Mouse (Mus musculus) heart, postnatal 14 days (tissue): ENCODE data around the gene Tbx21. TPM values are rescaled to one million over a fixed set of nuclear protein-coding genes. Genes with fewer than 3 reads are reported as not detected.

ENCODE experiments used
- DNase-seq, 2 experiments: peaks; one replicate each; pipeline ENCODE4 v3.0.0; 2021 to 2022
- intact Hi-C: fragments of 180-260 bp; cut with DNase I; formaldehyde crosslinking; loops from one replicate; pipeline ENCODE4 v1.15.1; 2025
- microRNA-seq, 2 experiments: library from miRNA; unstranded; fragments of <30 nt; microRNA quantifications; one replicate each; pipeline ENCODE4 v1.2.0; 2021 to 2022
- total RNA-seq, 2 experiments: library from RNA; stranded (reverse); gene quantifications; 2 replicates each; pipeline ENCODE4 v1.2.3; 2021

The Tbx21 gene
- total RNA-seq, 2 experiments from 2014 or later, result 0.12 TPM; not detected in 1

DNA sequence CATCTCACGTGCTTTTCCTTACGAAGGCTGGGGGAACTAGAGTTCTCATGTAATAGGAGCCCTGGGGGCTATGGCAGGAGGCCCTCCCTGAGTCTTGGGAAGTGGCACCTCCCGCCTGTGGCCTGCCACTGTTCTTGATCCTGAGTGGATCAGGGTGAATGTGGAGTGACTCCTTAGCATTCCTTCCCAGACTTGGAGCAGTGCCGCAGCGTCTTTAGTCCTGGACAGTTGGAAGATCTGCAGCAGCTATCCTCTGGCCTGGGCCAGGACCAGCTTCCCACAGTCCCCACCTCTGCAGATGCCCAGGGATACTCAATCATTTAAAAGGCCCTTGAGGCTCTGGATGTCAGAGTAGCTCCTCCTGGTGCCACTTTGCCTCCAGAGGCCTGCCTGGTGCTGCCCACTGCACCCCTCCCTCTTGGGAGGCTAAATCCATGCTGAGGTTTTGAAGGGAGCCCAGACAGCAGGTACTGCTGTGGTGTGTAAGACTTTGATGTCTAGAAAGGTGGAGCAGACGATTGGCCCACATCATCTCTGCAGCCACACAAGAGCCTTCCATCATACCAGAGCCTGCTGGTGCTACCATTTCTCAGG is 65.5 kb downstream of the Tbx21 start:
- no peak for DNase-seq

DNA sequence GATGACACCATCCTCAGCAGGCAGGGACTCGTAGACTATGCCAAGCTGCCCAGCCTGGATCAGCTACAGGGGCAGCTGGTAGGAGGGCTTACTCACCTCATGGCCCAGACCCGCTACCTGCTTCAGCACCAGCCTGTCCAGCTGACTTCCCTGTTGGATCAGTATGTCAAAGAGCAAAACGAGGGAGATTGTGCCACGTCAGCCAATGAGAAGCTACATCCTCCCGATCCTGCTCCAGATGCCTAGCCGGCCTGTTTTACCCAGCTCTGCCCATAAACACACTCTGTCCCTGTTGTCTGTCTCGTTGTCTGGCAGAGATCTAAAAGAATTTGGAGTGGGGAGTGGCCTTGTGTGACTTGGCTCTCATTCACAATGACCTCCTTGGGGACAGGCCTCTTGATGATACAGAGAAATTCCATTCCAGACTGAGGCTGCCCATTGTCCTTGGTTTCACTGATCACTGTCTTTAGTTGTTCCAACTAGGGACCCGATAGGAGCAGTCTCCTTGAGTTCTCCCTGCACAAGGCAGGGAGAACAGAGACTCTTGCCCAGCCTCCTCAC is 67.0 kb downstream of the Tbx21 start:
- DNase-seq, result no peak
- intact Hi-C loops, result no loop called here

More for the DNA sequence above, 65.5 kb downstream of the Tbx21 start:
- intact Hi-C loops, result no loop called here

Small RNAs within 50 kb of the gene (microRNA-seq; reads per million reads assigned to microRNA genes)
- gene Mir7235 (0.27 to 1.4 reads per million in 2 experiments), gene Mir8103 (0.81 to 1.6 reads per million in 2 experiments)

Other genes with a start within 250 kb of the Tbx21 start
- gene Cdk5rap3, start 198.8 kb downstream of the Tbx21 start, total RNA-seq, result 10 to 100 TPM; 22.3 to 23.3 TPM
- gene Prr15l, start 187.2 kb downstream of the Tbx21 start, total RNA-seq, result 1 to 10 TPM in 1 of 2 experiments, under 1 TPM in 1; 0.88 to 1.8 TPM
- gene Pnpo, start 171.3 kb downstream of the Tbx21 start, total RNA-seq, result 10 to 100 TPM; 14.1 to 15.0 TPM
- 10 to 100 TPM; 11.4 to 12.0 TPM for gene Sp2, start 132.4 kb downstream of the Tbx21 start, total RNA-seq
- gene Sp6, start 101.9 kb downstream of the Tbx21 start, total RNA-seq, result under 1 TPM; 0.07 to 0.12 TPM
- 10 to 100 TPM; 10.2 to 11.6 TPM for gene Scrn2, start 85.4 kb downstream of the Tbx21 start, total RNA-seq
- under 1 TPM; 0.27 to 0.69 TPM for gene Lrrc46, start 73.9 kb downstream of the Tbx21 start, total RNA-seq
- 10 to 100 TPM; 79.9 to 88.0 TPM for gene Mrpl10, start 73.8 kb downstream of the Tbx21 start, total RNA-seq
- 1 to 10 TPM; 4.6 to 4.9 TPM for gene Osbpl7, start 64.7 kb downstream of the Tbx21 start, total RNA-seq
- 10 to 100 TPM; 13.4 to 15.8 TPM for gene Tbkbp1, start 36.2 kb upstream of the Tbx21 start, total RNA-seq
- 10 to 100 TPM; 86.3 to 94.8 TPM for gene Kpnb1, start 72.5 kb upstream of the Tbx21 start, total RNA-seq
- 10 to 100 TPM; 65.4 to 70.8 TPM for gene Npepps, start 165.3 kb upstream of the Tbx21 start, total RNA-seq
- 10 to 100 TPM; 42.7 to 51.2 TPM for gene Mrpl45, start 200.4 kb upstream of the Tbx21 start, total RNA-seq
- gene Gpr179, start 236.7 kb upstream of the Tbx21 start, total RNA-seq, result under 1 TPM; 0.02 to 0.05 TPM
- gene Socs7, start 247.2 kb upstream of the Tbx21 start, total RNA-seq, result 10 to 100 TPM; 16.1 to 19.6 TPM